Mouse (Mus musculus) neural tube, embryonic 12.5 days (tissue): ENCODE measurements at regions not wholly inside any gene's neighbourhood (a gene's known extent, or its start where the extent isn't known, plus 50 kb on each side); places are given as distances from the start of the nearest gene placed in this dataset.

Experiments
- ATAC-seq: fragments of 200-750 bp; cut with Nextera tagmentation; 2 replicates; pipeline ENCODE4 v1.8.0; 2017; ENCODE audit warnings: low read depth, mild to moderate bottlenecking, moderate TSS enrichment, moderate library complexity; ENCODE audit not compliant: low FRiP score
- H3K27ac ChIP-seq: fragments of 300-500 bp; sonication (generic); 2 replicates; pipeline ENCODE4 v1.5.1; 2016
- H3K27me3 ChIP-seq: fragments of 300-500 bp; sonication (generic); replicated peaks from 2 replicates; pipeline ENCODE4 v1.6.1; 2016; ENCODE audit warnings: mild to moderate bottlenecking
- H3K36me3 ChIP-seq: fragments of 300-500 bp; sonication (generic); 2 replicates; pipeline ENCODE4 v1.6.1; 2016; ENCODE audit warnings: mild to moderate bottlenecking
- H3K4me1 ChIP-seq: fragments of 300-500 bp; sonication (generic); 2 replicates; pipeline ENCODE4 v1.6.1; 2016
- H3K4me2 ChIP-seq: fragments of 300-500 bp; sonication (generic); replicated peaks from 2 replicates; pipeline ENCODE4 v1.6.1; 2016; ENCODE audit warnings: mild to moderate bottlenecking
- H3K4me3 ChIP-seq: fragments of 300-500 bp; sonication (generic); 2 replicates; pipeline ENCODE4 v1.5.1; 2016
- H3K9ac ChIP-seq: fragments of 300-500 bp; sonication (generic); 2 replicates; pipeline ENCODE4 v1.6.1; 2016; ENCODE audit warnings: mild to moderate bottlenecking
- H3K9me3 ChIP-seq: fragments of 300-500 bp; sonication (generic); 2 replicates; pipeline ENCODE4 v1.6.1; 2016; ENCODE audit warnings: mild to moderate bottlenecking
- WGBS: fragments of 180-500 bp; shearing (Covaris S2); methylation state at CpG from one replicate; pipeline ENCODE4 v1.1.7; 2016; 5-methylcytosine and 5-hydroxymethylcytosine counted together

DNA sequence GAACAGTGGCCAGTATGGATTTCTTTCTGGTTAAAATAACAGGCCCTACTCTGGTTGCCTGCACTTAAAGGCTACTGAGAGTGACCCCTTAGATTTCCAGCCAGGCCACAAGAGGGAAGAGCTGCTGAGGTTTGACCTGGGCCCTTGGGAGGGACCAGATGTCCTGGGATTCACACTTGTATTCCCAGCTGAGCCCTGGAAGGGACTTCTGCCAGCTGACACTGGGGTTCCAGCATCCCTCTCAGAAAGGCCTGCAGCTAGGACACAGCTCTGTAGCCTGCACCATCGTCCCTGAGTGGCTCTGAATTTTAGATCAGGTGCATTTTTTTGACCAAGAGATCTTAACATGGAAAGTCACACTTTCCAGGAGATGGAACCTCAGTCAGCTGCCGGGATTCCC lies 482.7 kb downstream of the Rps24 start:
- 78% methylated on average over 2 of the region's 2 CpGs for WGBS
- no peaks in the 10 kb centered on the region for H3K27me3 ChIP-seq
- no peak overlapping the region for H3K4me3 ChIP-seq
- no peak for ATAC-seq
- no peaks in the 10 kb centered on the region for H3K9me3 ChIP-seq
- H3K36me3 ChIP-seq, result no peaks in the 10 kb centered on the region
- no peak overlapping the region for H3K4me2 ChIP-seq
- no peak overlapping the region for H3K27ac ChIP-seq
- H3K9ac ChIP-seq, result no peak overlapping the region
- peaks cover 17% of the 10 kb centered on the region for H3K4me1 ChIP-seq

DNA sequence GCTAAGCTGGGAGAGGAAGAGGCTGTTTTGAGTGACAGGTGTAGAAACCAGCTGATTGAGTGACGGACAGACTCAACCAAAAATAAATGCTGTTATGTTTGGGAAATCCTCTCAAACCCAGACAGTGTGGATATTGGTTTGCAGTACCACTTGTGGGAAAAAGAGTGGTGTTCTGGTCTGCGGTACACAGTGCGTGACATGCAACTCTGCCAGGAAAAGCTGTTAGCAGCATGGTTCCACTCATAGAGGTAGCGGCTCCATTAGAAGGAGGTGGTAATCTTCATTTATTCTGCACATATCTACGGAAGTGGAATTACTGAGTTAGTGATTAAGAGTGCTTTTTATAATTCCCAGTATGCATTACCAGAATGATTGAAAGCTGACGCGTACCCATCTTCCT lies 485.4 kb downstream of the Rps24 start:
- WGBS, result 86% methylated on average over 7 of the region's 7 CpGs

DNA sequence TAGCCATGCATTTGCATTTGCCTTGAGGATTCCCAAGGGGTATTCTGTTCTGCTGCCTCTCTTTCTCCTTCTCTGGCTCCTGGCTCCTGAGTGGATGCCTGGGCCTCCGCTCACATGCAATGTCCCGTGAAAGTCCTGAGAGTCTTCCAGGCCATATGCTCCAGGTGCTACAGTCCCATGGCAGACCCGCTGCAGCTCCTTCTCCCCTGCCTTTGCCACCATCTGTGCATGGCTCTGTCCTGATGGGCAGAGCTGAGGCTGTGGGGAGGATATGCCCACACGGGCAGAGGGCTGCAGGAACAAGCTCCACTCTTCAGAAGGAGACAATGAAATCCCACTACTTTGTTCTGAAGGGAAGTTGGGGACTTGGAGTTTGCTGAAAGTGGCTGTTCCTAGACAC lies 485.9 kb upstream of the Zmiz1 start:
- Histone ChIP-seq H3K4me2 (no peak overlapping the region), H3K27ac (no peak overlapping the region), H3K4me3 (no peak overlapping the region), H3K9ac (no peak overlapping the region), H3K4me1 (peaks cover 17% of the 10 kb centered on the region), H3K27me3 (no peaks in the 10 kb centered on the region), H3K36me3 (no peaks in the 10 kb centered on the region), H3K9me3 (no peaks in the 10 kb centered on the region)
- no peak for ATAC-seq
- whole genome bisulfite sequencing, result 78% methylated on average over 4 of the region's 4 CpGs

More for the DNA sequence above, 485.4 kb downstream of the Rps24 start:
- H3K4me3 ChIP-seq, result no peak overlapping the region
- H3K4me1 ChIP-seq, result peaks cover 17% of the 10 kb centered on the region
- H3K4me2 ChIP-seq, result no peak overlapping the region
- no peak overlapping the region for H3K27ac ChIP-seq
- no peaks in the 10 kb centered on the region for H3K9me3 ChIP-seq
- H3K27me3 ChIP-seq, result no peaks in the 10 kb centered on the region
- no peaks in the 10 kb centered on the region for H3K36me3 ChIP-seq
- no peak for ATAC-seq
- H3K9ac ChIP-seq, result no peak overlapping the region

DNA sequence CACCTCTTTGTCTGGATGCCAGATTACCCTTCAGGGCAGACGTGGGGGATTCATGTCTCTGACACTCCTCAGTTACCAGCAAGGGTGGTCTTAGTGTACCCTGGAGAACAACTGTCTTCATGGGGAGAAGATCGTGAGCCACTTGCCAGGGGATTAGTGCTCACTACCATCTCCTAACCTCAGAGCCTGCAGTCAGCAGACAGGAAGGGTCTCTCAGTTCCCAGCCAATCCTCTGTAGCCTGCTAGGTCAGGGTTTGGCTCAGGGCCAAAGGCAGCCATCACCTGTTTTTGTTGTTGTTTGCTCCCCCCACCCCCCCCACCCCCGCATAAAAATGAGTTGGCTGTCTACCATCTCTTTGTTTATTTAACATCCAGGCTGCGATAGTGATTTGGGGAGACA lies 485.4 kb upstream of the Zmiz1 start:
- Histone ChIP-seq H3K4me2 (no peak overlapping the region), H3K27me3 (no peaks in the 10 kb centered on the region), H3K4me3 (no peak overlapping the region), H3K27ac (no peak overlapping the region), H3K4me1 (peaks cover 17% of the 10 kb centered on the region), H3K9me3 (no peaks in the 10 kb centered on the region), H3K9ac (no peak overlapping the region), H3K36me3 (no peaks in the 10 kb centered on the region)
- ATAC-seq, result no peak
- 71% methylated on average over 4 of the region's 4 CpGs for WGBS

DNA sequence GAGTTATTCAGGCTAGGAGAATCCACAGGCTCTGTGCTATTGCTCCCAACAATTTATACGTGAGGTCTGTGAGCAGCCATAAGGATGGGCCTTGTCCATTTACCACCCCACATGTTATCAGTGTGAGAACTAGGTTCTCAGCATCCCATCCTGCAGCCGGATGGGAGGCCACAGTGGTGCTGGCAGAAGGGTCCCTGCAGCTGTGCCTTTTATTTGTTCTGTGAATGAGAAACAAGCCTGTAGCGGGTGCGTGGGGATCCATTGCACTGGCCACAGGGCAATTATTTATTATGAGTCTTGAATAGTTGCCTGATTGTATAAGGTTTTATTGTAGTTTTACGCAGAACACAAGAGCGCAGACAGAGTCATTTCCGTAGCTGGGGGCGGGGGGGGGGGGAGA lies 476.5 kb upstream of the Zmiz1 start:
- no peaks in the 10 kb centered on the region for H3K36me3 ChIP-seq
- H3K4me2 ChIP-seq, result no peak overlapping the region
- no peaks in the 10 kb centered on the region for H3K9me3 ChIP-seq
- WGBS, result 28% methylated on average over 8 of the region's 8 CpGs
- 0 out of 2 replicates have a peak overlapping the region, but pooled peaks have one; percentile 1 for H3K27ac ChIP-seq
- H3K9ac ChIP-seq, result no peak overlapping the region
- H3K27me3 ChIP-seq, result no peaks in the 10 kb centered on the region
- ATAC-seq, result no peak
- H3K4me1 ChIP-seq, result peaks cover 9% of the 10 kb centered on the region
- no peak overlapping the region for H3K4me3 ChIP-seq

DNA sequence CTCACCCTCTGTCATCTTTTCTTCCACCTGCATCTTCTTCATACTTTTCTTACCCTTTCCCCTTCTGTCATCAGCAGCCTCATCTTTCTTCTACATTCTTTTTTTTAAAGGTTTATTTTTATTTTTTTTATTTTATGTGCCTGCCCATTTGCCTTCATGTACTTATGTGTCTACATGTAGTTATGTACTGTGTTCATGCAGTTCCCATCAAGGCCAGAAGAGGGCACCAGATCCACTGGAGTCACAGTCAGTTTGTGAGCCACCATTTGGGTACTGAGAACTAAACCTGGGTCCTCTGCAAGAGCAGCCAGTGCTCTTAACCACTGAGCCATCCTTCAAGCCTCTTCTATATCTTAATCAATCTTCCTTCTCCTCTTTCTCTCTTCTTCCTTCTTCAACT lies 475.7 kb upstream of the Zmiz1 start:
- H3K27ac ChIP-seq, result no peak overlapping the region
- H3K4me1 ChIP-seq, result peaks cover 9% of the 10 kb centered on the region
- no peaks in the 10 kb centered on the region for H3K36me3 ChIP-seq
- no peak overlapping the region for H3K9ac ChIP-seq
- H3K4me2 ChIP-seq, result no peak overlapping the region
- H3K4me3 ChIP-seq, result no peak overlapping the region
- no peaks in the 10 kb centered on the region for H3K9me3 ChIP-seq
- no peaks in the 10 kb centered on the region for H3K27me3 ChIP-seq
- no peak for ATAC-seq

DNA sequence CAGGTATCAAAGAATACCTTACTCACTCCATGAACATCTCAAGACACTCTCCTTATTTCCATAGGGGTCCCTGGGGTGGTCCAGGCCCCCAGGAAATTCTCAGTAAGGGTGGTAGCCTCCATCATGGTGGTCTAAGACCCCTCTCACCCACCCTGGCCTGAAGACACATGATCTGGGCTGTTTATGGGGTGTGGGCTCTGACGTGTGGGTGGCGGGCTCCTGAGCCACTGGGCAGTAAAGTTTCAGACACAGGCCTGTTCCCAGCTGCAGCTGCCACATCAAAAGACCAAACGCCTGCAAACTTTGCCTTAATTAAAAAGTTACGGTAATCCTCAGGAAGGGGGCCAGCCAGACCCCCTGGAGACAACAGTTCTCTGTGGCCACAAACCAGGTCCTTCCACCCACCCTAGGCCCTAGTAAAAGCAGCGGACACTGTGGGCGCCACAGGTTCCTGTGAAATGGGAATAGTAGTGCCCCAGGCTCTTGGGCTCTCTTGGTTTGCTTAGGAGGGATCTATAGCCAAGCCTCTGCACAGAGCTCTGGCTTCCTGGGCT lies 473.1 kb upstream of the Zmiz1 start:
- H3K4me3 ChIP-seq, result no peak overlapping the region
- H3K4me1 ChIP-seq, result peaks cover 9% of the 10 kb centered on the region
- no peak overlapping the region for H3K27ac ChIP-seq
- no peaks in the 10 kb centered on the region for H3K9me3 ChIP-seq
- ATAC-seq, result no peak
- H3K36me3 ChIP-seq, result no peaks in the 10 kb centered on the region
- no peak overlapping the region for H3K9ac ChIP-seq
- H3K27me3 ChIP-seq, result no peaks in the 10 kb centered on the region
- WGBS, result 57% methylated on average over 6 of the region's 6 CpGs
- no peak overlapping the region for H3K4me2 ChIP-seq

DNA sequence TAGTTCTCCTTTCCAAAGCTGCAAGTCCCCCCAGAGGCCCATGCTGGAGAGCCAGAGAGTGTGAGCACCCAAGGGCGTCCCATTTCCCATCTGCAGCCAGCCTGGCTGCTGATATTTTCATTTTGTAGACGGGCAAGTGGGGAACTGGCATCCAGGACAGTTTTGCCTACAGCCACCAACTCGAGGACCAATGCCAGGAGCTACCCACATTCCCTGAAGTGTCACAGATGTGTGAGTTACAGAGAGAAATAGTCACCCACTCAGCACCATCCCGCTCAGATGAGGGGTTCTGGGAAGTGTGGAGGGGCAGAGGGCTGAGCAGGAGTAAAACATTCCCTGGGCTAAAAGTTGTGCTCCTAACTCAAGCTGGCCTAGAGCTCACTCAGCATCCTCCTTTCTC lies 472.6 kb upstream of the Zmiz1 start:
- Histone ChIP-seq H3K9me3 (no peaks in the 10 kb centered on the region), H3K27ac (no peak overlapping the region), H3K4me2 (no peak overlapping the region), H3K4me1 (peaks cover 9% of the 10 kb centered on the region), H3K36me3 (no peaks in the 10 kb centered on the region), H3K27me3 (no peaks in the 10 kb centered on the region), H3K9ac (no peak overlapping the region), H3K4me3 (no peak overlapping the region)
- ATAC-seq, result no peak
- 76% methylated on average over 4 of the region's 4 CpGs for WGBS

DNA sequence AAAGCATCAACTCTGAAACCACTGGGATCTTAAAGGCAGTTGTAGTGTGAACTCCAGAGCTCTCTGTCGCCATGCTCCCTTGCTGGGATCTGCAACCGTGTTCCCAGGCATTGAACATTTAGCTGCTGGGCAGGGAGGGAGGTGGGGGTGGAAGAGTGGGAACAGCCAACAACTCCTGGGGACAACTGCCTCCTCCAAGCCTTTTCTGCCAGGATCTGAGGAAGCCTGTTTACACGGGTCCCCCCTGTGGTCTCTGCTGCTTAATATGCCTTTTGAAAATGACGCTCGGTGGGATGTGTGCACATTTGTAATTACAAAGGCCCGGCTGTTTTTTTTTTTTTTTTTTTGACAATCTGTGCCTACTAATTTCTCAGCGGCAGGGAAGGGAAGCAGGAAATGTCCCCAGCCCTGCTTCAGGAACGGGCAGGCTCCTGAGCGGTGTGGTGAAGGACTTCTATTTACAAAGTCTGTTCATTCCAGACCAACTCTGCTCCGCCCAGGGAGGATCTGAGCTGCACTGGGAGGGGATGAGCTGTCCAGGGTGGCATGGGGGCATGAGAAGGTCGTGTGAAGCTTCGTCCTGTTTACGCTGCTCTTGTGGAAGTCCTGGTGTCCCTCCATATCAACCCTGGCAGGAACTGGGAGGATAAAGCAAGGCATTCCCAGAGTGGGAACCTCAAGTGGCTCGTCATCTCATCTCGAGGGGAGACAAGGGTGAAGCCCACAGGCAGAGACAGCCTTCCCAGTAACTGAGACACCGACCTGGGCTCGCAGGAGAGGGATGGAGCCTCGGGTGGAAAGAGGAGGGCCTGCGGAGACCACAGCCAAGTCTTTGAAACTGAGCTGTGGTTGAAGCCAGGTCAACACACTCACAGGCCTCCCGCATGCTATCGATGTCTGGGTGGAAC lies 465.0 kb upstream of the Zmiz1 start:
- Histone ChIP-seq H3K4me2 (no peak overlapping the region), H3K9me3 (0 out of 2 replicates have a peak, but pooled peaks cover 6% of the 10 kb centered on the region), H3K4me3 (no peak overlapping the region), H3K9ac (no peak overlapping the region), H3K27ac (no peak overlapping the region), H3K27me3 (no peaks in the 10 kb centered on the region), H3K4me1 (peaks cover 39% of the 10 kb centered on the region), H3K36me3 (no peaks in the 10 kb centered on the region)
- no peak for ATAC-seq
- 43% methylated on average over 21 of the region's 21 CpGs for WGBS

DNA sequence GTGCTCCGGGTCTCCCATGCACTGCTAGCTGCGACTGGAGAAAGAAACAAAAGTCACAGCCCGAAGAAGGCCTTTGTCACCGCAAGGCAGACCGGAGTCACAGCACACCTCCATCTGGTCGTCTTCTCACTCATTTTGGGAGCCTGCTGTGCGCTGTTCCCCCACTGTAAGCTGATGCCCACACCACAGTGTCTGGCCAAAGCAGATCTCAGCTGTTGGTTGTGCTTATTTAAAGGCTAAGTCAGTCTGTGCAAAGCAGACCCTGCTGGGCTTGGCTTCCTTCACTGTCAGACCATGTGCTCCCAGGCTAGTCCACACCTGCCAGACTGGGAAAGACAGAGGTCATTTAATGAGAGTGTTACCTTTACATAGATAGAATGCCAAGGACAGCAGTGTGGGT lies 463.8 kb upstream of the Zmiz1 start:
- H3K4me1 ChIP-seq, result peaks cover 39% of the 10 kb centered on the region
- no peaks in the 10 kb centered on the region; the same call in 1 of the 2 replicates for H3K27me3 ChIP-seq
- 0 out of 2 replicates have a peak, but pooled peaks cover 6% of the 10 kb centered on the region for H3K9me3 ChIP-seq
- no peak for ATAC-seq
- H3K4me3 ChIP-seq, result no peak overlapping the region
- no peak overlapping the region for H3K27ac ChIP-seq
- H3K36me3 ChIP-seq, result no peaks in the 10 kb centered on the region
- 57% methylated on average over 7 of the region's 7 CpGs for WGBS
- no peak overlapping the region for H3K9ac ChIP-seq
- H3K4me2 ChIP-seq, result no peak overlapping the region

DNA sequence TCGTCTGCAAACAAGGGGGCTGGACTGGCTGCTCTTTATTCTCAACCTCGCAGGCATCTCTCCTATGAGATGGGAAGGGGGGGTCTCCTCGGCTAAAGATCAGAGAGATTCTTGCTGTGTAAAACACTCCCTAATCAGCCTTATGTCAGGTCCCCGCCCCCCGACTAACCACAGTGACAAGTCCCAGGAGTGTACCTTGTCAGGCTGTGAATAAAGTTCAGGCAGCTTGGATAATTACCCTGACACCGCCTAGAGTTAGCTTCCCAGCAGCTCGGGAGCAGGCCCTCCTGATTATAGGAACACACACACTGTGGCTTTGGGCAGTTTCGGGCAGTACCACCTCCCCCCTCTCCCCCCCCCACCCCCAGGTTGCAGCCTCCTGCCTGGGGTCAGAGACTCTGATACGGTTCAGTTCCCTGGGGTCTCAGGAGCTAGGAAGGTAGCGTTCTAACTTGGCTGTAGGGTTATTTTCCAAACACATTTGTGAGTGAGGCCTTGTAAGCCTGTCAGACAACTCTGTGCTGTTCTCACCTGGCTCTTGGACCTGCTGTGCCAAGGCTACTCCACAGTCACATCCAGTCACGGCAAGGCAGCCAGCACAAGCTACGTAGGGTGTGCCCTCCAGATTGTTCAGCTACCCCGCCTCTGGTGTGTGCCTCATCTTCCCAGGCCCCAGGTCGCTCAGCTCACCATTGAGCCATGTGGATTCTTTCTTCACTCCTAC lies 461.0 kb upstream of the Zmiz1 start:
- Histone ChIP-seq H3K4me3 (no peak overlapping the region), H3K9ac (no peak overlapping the region), H3K9me3 (no peaks in the 10 kb centered on the region), H3K36me3 (no peaks in the 10 kb centered on the region), H3K27me3 (no peaks in the 10 kb centered on the region; the same call in 1 of the 2 replicates), H3K27ac (no peak overlapping the region; the same call in 1 of the 2 replicates), H3K4me1 (peaks cover 39% of the 10 kb centered on the region), H3K4me2 (no peak overlapping the region)
- WGBS, result 28% methylated on average over 14 of the region's 14 CpGs
- ATAC-seq, result no peak

DNA sequence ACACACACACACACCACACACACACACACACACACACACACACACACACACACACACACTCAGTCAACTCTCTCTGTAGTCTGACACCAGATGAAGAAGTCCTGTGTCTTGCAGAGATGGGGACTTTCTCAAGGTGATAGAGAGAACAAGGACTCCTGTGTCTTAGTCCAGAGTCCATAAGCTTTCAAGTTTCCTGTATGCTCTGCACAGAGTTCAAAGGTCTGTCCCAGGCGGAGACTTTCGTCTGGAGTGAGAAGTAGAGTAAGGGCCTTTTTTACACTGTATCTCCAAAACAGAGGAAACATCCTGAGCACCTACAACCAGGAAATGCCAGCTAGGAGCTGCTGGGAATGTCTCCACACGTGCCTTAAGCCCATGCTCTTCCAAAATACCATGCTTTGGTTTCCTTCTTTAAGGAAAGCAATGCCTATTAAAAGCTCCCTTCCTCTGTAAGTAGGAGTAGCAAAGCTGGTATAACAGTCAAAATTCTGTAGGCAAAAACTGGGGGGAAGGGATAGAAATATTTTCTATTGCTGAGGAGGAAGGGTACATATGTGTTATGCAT lies 459.9 kb upstream of the Zmiz1 start:
- WGBS, result 66% methylated on average over 3 of the region's 3 CpGs
- Histone ChIP-seq H3K4me3 (no peak overlapping the region), H3K4me2 (no peak overlapping the region), H3K9ac (no peak overlapping the region), H3K4me1 (peaks cover 27% of the 10 kb centered on the region), H3K36me3 (no peaks in the 10 kb centered on the region), H3K27ac (no peak overlapping the region), H3K9me3 (no peaks in the 10 kb centered on the region), H3K27me3 (no peaks in the 10 kb centered on the region; the same call in 1 of the 2 replicates)
- no peak for ATAC-seq
